Mouse (Mus musculus): ENCODE measurements around the gene Pax5. TPM values are rescaled to one million over a fixed set of nuclear protein-coding genes. Genes with fewer than 3 reads are reported as not detected.

The Pax5 gene
- total RNA-seq, 1 experiment from 2014 or later: not detected

DNA sequence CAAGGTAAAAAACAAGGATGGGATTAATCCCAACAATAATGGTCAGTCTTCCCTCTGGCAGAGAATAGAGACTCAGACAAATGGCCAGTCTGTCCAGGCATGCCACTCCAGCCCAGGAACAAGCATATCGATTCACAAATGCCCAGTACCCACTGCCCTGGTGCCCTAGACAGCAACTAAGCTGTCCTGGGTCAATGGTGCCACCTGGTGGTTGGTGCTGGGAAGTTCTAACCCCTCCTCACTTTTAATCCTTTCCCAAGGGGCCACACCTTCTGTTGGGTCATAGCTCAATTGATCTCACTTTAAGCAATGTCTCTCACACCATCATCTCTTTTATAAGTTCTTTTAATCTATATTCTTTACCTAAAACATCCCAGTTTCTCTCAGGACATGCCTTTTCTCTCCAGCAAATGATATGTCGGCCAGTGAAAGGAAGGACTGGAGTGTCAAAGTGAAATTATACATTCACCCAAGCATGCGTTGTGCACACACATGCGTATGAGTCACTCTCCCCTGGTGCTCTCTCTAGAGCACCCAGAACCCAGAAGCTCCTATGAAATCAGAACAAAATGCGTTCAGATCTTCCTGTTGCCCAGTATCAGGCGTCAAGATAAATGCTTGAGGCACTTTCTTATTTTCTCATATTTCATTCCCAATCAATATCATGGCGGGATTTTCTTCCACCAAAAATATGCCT lies 40.7 kb downstream of the Pax5 start:
- no peak for ATAC-seq (replicated peaks; ENCODE audit: low read depth, poor library complexity, severe bottlenecking)

DNA sequence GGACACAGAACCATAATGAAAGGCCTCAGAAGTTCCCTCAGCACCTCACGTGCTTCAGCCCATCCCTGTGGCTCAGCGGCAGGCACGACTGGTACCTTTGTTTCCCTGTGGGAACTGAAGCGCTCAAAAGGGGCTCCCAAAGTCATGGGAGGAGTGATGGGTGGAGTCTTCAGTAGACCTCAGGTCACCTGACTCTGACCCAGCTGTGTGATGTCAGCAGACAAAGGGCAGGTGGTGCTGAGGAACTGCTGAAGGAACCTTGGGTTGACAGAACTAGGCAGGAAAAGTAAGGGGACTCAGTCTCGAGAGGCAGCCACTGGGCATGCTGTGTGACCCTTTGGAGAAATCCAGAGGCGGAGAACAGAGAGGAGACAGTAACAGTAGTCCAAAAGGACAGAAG lies 41.7 kb downstream of the Pax5 start:
- no peak for ATAC-seq (replicated peaks; ENCODE audit: low read depth, poor library complexity, severe bottlenecking)

DNA sequence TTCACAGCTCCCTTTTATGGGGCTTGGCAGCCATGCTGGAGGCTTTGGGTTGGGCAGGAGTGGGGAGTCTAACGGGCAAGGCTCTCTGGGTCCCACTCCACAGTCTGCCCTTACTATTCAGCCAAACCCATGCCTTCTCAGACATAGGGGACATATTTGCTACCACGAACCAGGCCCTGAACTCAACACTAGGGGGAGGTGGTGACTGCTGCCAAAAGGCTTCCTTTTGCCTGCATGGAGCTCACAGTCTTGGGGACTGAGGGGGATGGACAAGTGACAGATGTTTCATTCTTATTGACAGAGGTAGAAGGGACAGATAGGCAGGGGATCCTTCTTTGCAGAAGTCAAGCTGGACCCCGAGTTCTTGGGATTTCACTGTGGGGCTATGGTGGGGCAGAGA lies 42.1 kb downstream of the Pax5 start:
- no peak for ATAC-seq (replicated peaks; ENCODE audit: low read depth, poor library complexity, severe bottlenecking)

DNA sequence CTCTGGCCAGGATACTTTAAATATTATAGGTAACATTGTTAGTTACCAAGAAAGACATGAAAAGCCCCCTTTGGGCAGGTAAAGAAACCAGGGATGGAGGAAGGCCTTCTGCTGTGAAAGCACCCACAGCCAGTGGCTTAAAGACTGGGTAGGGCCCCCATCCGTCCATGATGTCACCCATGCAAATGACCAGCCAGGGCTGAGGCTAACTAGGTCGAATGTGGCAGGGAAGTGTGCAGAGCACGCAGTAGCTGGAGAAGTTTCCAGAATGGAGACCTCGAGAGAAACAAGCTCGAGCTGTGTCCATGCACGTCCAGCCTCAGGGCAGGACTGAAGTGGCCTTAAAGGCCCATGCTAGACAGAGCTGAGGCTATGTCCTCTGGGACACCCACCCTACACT lies 42.9 kb downstream of the Pax5 start:
- no peak for ATAC-seq (replicated peaks; ENCODE audit: low read depth, poor library complexity, severe bottlenecking)

DNA sequence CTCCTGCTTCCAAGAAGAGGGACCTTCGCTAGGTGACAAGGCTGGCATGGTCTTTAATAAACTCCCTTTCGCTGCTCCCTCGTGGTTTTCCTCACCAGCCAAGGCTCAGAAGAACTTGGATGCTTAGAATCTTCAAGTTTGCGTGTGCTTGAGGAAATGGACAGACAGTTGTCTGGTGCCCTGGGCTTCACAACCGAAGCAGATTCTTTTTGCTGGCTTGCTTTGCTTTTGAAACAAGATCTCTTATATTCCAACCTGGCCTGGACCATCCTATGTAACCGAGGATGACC lies 45.6 kb downstream of the Pax5 start:
- no peak for ATAC-seq (replicated peaks; ENCODE audit: low read depth, poor library complexity, severe bottlenecking)

DNA sequence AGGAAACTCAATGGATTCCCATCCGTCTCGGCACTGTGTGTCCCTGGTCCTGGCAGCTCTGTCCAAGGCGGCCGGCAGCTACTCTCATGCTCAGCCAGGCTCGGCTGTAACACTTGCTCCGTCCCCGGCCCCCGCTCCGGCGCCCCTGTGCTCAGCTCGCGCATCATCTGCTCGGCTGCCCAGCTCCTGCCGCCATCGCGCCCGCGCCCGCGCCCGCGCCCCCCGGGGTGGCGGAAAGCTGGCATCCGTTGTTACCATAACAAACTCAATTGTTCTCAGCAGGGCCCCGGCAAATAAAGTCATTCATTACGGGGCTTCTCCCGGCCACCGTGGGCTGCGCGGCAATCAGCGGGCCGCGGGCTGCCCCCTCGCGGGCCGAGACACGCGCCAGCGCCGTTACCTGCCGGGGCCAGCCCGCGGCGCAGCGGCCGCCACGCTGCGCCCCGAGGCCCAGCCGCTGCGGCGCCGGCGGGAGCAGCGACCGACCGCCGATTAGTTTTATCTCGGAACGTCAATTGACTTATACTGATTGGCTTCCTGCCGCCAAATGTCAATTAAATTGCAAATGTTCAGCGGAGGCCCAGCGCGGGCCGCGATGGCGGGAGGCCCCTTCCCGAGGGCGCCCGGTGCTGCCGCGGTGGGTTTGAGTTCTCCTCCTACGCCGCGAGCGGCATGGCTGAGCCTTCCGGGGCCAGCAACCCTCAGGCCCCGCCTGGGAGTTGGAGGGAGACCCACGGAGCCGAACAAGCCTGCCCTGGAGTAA lies 46.1 kb downstream of the Pax5 start:
- ATAC-seq (replicated peaks; ENCODE audit: low read depth, poor library complexity, severe bottlenecking): no peak

DNA sequence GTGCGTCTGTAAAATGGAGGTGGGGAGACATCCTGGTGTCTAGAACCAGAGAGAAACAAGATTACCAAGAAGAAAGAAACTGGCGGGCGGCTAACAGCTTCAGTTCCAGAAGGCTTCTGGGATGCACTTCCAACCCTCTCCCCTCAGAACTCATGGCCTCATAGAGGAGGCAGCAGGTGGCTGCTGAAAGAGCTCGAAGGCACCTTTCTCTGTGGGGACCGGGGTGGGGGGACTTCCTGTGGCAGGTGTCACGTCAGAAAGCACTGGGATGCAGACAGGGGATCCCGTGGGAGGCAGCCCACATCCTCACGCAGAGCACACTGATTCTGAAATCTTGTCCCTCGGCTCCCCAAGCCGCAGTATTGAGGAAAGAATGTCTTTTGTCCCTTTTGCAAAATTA lies 46.8 kb downstream of the Pax5 start:
- no peak for ATAC-seq (replicated peaks; ENCODE audit: low read depth, poor library complexity, severe bottlenecking)

DNA sequence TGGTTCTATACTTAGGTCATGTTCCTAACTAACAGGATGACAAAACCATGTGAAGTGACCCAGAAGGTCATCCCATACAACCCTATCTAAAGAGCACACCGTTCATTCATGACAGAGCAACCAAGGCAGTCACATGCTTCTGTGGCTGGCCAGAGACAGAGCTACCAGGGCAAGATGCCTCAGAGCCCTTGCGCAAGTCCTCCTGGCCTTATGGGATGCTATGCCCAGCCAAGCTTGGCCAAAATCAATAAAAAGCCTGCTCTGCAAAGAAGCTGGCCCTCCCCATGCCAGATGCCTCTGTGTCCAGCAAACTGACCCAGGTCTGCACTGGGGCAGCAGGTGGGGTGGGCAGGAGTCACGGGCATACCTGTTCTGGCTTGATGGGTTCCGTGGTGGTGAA lies 65.1 kb downstream of the Pax5 start:
- no peak for ATAC-seq (replicated peaks; ENCODE audit: low read depth, poor library complexity, severe bottlenecking)

DNA sequence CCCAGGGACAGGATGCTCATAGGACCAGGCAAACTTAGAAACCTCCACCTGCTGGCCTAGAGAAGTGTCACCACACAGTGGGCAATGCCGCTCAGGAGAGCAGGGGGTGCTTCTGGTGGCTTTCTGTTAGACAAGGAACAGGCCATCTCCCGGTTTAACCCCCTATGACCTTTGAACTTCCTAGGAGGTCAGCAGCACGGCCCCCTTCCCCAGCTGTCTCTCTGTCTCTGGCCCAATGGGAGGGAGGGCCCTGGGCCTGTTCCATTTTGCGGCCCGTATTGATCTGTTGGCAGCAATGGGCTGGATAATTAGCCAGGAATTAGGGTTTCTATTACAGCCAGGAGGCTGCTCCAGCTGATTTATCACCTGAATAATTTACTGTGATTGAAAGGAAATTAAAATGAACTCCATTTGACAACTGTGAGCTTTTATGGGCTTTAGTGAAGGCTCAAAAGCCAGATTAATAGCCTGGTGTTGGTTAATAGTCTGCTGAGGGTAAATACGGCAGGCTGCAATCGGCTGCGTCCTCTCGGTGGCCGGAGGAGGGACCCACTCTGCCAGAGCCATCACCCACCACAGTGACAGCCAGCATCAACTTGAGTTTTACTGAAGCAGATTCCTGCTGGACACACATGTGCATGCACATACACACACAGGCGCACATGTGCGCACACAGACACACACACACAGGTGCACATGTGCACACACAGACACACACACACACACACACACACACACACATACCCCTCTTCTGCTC lies 68.3 kb downstream of the Pax5 start:
- ATAC-seq (replicated peaks; ENCODE audit: low read depth, poor library complexity, severe bottlenecking): no peak

DNA sequence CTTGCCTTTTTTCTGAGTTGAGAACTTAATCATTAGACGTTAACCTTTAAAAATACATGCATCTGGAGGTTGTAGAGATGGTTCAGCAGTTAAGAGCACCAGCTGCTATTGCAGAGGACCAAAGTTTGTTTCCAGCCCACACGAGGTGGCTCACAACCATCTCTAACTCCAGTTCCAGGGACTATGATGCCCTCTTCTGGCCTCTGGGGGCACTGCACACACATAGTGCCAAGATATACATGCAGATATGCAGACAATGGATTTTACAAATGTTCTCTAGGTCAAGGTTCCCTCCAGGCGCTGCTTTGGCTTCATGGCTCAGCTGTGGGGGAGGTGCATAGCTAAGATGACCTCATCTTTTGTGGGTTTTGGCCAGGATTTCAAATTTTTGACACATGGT lies 74.7 kb downstream of the Pax5 start:
- ATAC-seq (replicated peaks; ENCODE audit: low read depth, poor library complexity, severe bottlenecking): no peak

DNA sequence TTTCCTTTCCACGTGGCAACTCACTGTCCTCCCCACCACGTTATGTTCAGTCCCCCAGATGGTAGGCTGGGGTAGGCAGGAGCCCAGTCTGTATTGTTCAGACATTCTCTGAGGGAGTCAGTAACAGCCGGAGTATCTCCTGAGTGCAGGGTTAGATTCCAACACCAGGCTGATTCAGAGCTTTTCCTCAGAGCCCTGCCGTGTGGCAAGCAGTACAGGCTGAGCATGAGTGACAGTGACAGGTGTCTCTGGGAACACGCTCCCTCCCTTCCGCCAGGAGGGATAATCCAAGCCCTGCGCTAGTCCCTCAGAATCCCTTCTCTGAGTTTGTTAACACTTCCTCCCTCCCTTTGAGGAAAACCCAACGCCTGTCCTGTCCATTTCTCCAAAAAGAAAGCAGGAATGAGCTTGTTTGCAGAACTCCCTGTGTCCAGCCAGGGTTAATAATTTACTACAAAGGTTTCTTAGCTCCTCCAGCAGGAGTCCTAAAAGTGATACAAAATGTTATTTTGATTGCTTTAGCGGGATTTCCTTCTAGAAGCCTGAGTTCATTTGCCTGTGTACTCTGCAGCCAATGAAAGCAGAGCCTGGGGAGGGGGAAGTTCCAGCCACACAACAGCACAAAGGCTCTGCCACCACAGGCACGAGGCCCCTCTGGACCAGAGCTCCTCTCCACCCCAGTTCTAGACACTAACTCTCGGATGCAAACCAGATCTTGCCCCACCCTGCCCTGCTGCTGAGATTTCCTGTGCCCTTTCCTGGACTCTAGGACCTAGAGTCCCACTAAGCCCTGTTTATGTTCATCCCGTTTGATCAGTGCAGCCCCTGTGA lies 76.4 kb downstream of the Pax5 start:
- no peak for ATAC-seq (replicated peaks; ENCODE audit: low read depth, poor library complexity, severe bottlenecking)

DNA sequence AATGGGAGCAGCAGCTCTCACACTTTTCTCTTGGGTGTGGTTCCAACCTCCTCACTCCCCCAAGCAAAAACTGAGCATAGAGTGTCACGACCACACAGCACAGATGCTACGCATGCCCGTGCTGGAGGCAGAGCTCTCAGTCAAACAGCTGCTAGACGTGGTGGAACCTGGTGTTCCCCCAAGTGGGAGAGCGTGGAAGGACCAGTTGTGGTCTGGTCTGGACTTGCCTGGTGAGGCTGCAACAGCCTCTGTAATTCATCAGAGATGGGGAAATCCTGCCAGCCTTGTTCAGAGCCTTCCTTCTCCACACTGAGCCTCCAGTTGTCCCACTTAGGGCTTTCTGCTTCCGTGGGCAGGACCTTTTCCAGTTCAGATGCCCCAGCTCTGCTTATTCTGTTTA lies 80.2 kb downstream of the Pax5 start:
- ATAC-seq (replicated peaks; ENCODE audit: low read depth, poor library complexity, severe bottlenecking): no peak

DNA sequence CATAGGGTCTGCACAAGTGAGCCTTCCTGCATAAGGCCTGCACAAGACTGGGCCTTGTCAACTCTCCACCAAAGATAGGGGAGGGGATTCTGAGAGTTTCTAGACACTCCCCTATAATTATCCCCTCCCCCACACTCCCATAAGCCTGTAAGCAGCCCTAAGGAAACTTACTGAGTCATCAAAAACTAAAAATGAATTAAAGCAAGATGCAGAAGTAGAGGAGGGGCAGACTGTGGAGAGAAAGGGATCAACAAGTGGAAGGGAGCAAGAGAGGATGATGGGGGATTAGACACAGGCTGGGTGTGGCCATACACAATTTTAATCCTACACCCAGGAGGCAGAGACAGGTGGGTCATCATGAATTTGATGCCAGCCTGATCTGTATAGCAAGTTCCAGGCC lies 82.4 kb downstream of the Pax5 start:
- ATAC-seq (replicated peaks; ENCODE audit: low read depth, poor library complexity, severe bottlenecking): no peak

DNA sequence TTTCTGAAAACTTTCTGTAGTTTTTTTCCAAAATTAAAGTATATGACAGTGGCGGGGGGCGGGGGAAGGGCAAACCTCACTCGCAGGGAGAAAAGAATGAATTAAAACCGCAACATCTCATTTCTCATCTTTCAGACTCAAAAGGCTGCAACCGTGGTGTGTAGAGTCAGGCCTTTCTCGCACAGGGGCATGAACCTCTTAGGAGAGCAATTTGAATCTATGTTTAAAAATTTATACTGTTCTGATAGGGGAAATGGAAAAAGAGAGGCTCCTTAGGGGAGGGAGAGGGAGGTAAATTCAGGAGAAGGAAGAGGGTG lies 85.2 kb downstream of the Pax5 start:
- ATAC-seq (replicated peaks; ENCODE audit: low read depth, poor library complexity, severe bottlenecking): no peak

DNA sequence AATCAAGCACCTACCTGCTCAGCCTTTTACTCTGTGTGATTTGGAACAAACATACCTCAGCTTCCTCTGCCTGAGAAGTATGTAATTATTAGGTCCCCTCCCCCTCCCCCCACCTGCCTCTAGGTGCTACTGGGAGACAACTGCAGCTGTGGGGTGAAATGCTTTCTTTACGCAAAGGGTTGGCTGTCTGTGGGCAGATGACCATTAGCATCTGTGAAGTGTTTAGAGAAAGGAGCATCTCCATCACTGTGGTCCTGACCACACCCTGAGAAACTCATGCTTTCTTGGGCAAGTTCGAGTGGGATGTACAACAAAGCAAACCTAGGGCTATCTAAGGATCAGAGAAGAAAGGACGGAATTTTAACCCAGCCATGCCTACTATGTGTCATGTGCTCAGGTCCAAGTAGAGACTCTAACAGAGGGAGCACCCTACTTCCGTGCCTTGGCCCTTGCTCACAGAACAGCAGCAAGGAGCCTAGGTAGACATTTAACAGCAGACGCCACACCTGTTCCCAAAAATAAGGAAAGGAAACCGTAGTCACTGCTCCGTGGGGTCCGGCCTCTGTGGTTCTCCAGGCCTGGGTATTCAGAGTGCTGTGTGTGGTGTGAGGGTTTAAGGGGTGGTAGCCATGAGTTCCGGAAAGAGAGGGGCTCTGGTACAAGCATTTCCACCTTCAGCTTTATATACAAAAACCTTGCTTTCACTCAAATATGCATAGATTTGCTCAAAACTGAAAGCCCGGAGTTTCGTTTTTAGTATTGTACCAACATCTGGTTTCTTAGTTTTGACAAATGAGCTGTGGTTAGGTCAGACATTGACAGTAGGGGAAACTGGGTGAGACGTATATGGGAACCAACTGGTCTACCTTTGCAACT lies 85.8 kb downstream of the Pax5 start:
- no peak for ATAC-seq (replicated peaks; ENCODE audit: low read depth, poor library complexity, severe bottlenecking)

DNA sequence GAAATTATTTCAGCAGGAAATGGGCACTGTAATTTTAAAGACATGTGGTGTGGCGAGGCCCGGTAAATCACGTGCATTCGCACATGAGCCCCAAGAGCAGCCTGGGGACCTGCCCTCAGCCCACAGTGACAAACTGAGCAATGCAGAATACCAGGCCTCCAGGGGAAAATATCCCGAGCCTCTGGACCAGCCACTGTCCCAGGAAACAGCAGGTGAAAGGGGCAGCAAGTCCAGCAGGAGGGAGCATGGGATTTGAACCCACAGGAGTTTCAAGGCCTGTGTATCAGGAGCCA lies 86.9 kb downstream of the Pax5 start:
- ATAC-seq (replicated peaks; ENCODE audit: low read depth, poor library complexity, severe bottlenecking): no peak

DNA sequence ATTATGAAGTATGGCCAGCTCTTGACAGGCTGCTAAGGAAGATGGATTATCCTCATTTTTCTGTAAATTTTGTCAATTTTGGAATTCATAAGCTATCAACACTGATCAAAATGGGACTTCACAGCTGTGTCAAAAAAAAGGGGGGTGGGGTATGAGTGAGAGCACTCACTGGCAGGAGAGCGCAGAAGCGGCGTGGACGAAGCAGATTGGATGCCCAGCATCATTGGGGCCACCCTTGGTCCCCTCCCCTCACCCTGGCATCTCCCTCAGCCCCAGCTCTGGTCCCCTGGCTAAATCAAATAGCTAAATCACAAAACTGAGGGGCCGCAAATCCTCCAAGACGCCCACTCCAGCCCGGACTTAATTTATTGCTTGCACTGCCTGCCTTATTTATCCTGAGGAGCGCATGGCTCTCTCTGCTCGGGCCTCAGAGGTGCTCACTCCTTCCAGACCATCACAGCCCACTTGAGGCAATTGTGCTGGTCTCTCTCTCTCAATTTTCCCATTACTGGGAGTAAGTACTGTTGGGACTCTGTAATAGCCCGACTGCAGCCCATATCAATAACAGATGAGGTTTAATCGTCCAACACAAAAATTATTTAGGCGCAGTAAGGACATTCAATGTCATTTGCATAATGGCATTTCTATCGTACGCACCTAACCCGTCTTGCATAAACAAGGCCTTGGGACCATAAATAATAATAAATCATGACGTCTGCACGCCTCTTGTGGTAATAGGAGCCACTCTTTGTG lies 87.4 kb downstream of the Pax5 start:
- no peak for ATAC-seq (replicated peaks; ENCODE audit: low read depth, poor library complexity, severe bottlenecking)

DNA sequence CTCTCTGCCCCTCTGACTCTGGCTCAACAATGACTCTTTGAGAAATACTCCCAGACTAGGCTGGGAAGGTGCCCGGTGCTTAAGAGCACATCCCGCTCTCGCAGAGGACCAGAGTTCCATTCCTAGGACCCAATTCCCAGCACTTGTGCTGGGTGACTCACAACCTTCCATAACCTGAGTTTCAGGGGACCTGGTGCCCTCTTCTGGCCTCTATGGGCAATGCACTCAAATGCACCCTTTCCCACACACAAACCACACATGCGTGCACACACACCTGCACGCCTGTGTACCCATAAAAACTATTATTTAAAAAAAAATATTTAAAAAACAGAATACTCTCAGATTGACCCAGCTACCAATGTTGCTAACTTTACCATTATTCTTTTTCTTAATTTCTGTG lies 90.0 kb downstream of the Pax5 start:
- no peak for ATAC-seq (replicated peaks; ENCODE audit: low read depth, poor library complexity, severe bottlenecking)

DNA sequence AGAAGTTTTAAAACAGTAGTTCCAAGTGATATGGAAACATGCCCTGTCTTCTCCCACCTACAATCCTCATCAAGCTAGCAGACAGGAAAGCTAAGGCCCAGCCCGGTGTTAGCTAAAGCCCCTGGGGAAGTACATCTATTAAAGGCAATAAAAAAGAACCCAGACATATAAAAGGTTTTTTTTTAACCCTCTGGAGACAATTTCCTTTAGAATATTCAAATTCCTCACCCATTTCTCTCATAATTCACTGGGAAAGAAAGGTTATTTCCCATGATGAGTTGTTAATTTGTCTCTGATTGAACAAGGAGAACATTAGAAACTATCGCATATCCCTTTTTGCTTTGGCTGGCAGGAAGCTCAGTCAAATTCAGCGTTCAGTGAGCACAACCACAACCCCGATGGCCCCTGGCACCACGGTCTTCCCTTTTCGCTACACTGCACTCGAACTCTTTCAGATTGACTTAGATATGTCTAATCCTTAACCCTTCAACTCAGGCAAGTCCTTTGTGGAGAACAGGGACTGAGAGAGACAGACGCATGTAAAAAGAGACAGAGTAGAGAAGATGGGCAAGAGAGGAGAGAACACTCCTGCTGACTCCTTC lies 96.1 kb downstream of the Pax5 start:
- ATAC-seq (replicated peaks; ENCODE audit: low read depth, poor library complexity, severe bottlenecking): no peak

Data from common myeloid progenitor, adult 5-6 weeks (primary cell).